Comparison of ENCODE assay signal across 12 mouse cellular contexts in the genomic region with DNA sequence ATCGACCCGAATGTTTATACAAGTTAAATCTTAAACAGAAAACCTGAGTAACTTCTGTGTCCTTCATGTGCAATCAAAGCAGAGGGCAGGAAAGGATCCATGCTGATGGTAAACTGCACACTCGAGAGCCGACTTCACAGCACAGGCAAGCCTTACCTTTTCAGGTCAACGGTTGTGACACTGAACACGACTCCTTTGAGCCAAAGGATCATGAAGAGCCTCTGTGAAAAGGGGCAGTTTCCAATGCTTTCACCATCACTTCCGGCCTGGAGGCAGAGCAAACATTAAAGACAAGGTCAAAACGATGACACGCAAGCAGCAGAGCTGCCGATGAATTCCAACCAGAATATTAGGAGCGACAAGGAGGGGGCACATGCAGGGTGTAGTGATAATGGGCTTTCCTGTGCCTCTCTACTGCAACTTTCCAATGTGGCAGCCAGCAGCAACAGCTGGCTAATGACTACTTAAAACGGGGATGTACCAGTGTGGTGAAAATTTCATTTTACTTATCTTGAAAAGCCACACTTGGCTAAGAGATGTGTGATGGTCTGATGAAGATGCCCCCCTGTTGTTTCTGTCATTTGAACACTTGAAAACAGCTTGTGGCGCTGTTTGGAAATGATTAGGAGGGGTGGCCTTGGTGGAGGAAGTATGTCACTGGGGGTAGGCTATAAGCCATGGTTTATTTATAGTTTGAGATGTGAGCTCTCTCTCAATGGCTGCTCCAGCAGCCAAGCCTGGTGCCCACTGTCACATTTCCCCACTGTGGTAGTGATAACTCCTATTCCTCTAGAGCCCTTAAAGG. TPM values are rescaled to one million over a fixed set of nuclear protein-coding genes. Genes with fewer than 3 reads are reported as not detected.
A peak's percentile ranks its signal among the peaks of the same experiment; 100 is the strongest.
DNase-seq lines count a peak whose midpoint lies in the region; ATAC-seq and TF ChIP-seq lines count a peak whose summit lies in the region.
"Had no signal": no experiment of that assay in that cellular context is flagged by ENCODE, and none has a peak within 500 bp of the region (broad histone marks: within the 10 kb centered on the region; RNA-seq: fewer than 3 reads in every experiment).

No protein-coding gene starts in this region.

- no peak for TF ChIP-seq CTCF in spleen, adult 2 months (IDR thresholded peaks at IDR 0.05; ENCODE audit: extremely low read depth, insufficient read depth, insufficient read length, insufficient replicate concordance)
- no peak for TF ChIP-seq CTCF in olfactory bulb, adult 2 months (IDR thresholded peaks at IDR 0.05; ENCODE audit: insufficient read depth, low read depth, low read length)

- peak overlapping the region; percentile 92 for H3K27ac ChIP-seq in heart, embryonic 13.5 days (replicated peaks)
- 0 out of 2 replicates have a peak overlapping the region, but pooled peaks have one; percentile 1 for H3K27ac ChIP-seq in spleen, adult 2 months (ENCODE audit: insufficient read depth, low read length)
- H3K27ac ChIP-seq in olfactory bulb, adult 2 months (ENCODE audit: insufficient read depth, low read depth, low read length): peak overlapping the region; percentile 69
- H3K27ac ChIP-seq: embryonic facial prominence, embryonic 13.5 days had no signal

- no peaks in the 10 kb centered on the region for H3K9me3 ChIP-seq in heart, embryonic 13.5 days
- H3K9me3 ChIP-seq: embryonic facial prominence, embryonic 13.5 days had no signal

- peaks cover 39% of the 10 kb centered on the region for H3K36me3 ChIP-seq in heart, embryonic 13.5 days
- no peaks in the 10 kb centered on the region for H3K36me3 ChIP-seq in spleen, adult 2 months (ENCODE audit: control insufficient read depth, insufficient read depth, low read length)

- H3K4me2 ChIP-seq in heart, embryonic 13.5 days: peak overlapping the region; percentile 53
- H3K4me2 ChIP-seq: embryonic facial prominence, embryonic 13.5 days had no signal

- peaks cover 91% of the 10 kb centered on the region for H3K4me1 ChIP-seq in heart, embryonic 13.5 days
- peaks cover 21% of the 10 kb centered on the region for H3K4me1 ChIP-seq in spleen, adult 2 months (ENCODE audit: control insufficient read depth, insufficient read depth, insufficient read length)
- peaks cover 27% of the 10 kb centered on the region for H3K4me1 ChIP-seq in olfactory bulb, adult 2 months (ENCODE audit: control insufficient read depth, insufficient read depth, low read length)

- no peak for DNase-seq in heart, adult 18-20 months
- DNase-seq in spleen, adult 2 months (ENCODE audit: low read depth in 1 of 2, low spot score in 2 of 2): no peak
- no peak for DNase-seq in spleen, postnatal 36 days (ENCODE audit: low spot score in 2 of 2)
- no peak for DNase-seq in frontal cortex, postnatal 36 days (ENCODE audit: low spot score in 2 of 2)
- DNase-seq in layer of hippocampus, postnatal 10 days (ENCODE audit: low spot score in 2 of 2): no peak
- DNase-seq: cerebellum, adult 2 months; forebrain, postnatal 0 days; kidney, adult 8-10 months had no signal

- WGBS in heart, embryonic 13.5 days: 43% methylated on average over 13 of the region's 13 CpGs
- 77% methylated on average over 13 of the region's 13 CpGs for WGBS in spleen, adult 2 months
- 56% methylated on average over 13 of the region's 13 CpGs for WGBS in olfactory bulb, adult 2 months

- no peaks in the 10 kb centered on the region for H3K27me3 ChIP-seq in heart, embryonic 13.5 days (replicated peaks)
- no peaks in the 10 kb centered on the region for H3K27me3 ChIP-seq in spleen, adult 2 months (ENCODE audit: control insufficient read depth, insufficient read depth, low read length)
- H3K27me3 ChIP-seq: embryonic facial prominence, embryonic 13.5 days had no signal

- TF ChIP-seq POLR2A in spleen, adult 2 months (IDR thresholded peaks at IDR 0.05; ENCODE audit: low read depth, low read length): no peak
- no peak for TF ChIP-seq POLR2A in olfactory bulb, adult 2 months (IDR thresholded peaks at IDR 0.05; ENCODE audit: insufficient read depth, low read depth, low read length)

- H3K9ac ChIP-seq in heart, embryonic 13.5 days: peak overlapping the region; percentile 65
- H3K9ac ChIP-seq: embryonic facial prominence, embryonic 13.5 days; forebrain, postnatal 0 days had no signal

- peak; percentile 52; the same call in 1 of the 2 replicates for ATAC-seq in heart, embryonic 13.5 days (ENCODE audit: extremely low read depth, insufficient number of reproducible peaks, low FRiP score, low TSS enrichment)
- peak; percentile 28 to 46; a peak in 1 of 4 replicates for ATAC-seq in hematopoietic stem cell, adult 5-6 weeks (replicated peaks in 1 of 2; ENCODE audit: insufficient read depth in 1 of 2, low FRiP score in 2 of 2, low TSS enrichment in 1 of 2, low read depth in 1 of 2, poor library complexity in 2 of 2, severe bottlenecking in 2 of 2)
- ATAC-seq: forebrain, postnatal 0 days had no signal

- peak overlapping the region; percentile 14; the same call in 1 of the 2 replicates for H3K4me3 ChIP-seq in heart, embryonic 13.5 days
- H3K4me3 ChIP-seq in spleen, adult 2 months (ENCODE audit: extremely low read depth, insufficient read depth, insufficient read length): no peak overlapping the region
- no peak overlapping the region for H3K4me3 ChIP-seq in olfactory bulb, adult 2 months (ENCODE audit: insufficient read depth, low read depth, low read length)
- H3K4me3 ChIP-seq: embryonic facial prominence, embryonic 13.5 days had no signal

RNA-seq across cellular contexts. Expression of a gene that starts 33.7 kb away (rescaled TPM):
- 202 and 213 TPM in 2 replicates for polyA plus RNA-seq in heart, embryonic 13.5 days (2015; fragmentation: Nextera tagmentation; extraction: Ambion mirVana)
- 100 to 1,000 TPM; 253 to 258 TPM for total RNA-seq in heart, adult 18-20 months (2021)
- polyA plus RNA-seq in spleen, adult 2 months (2012; rRNA removed): 34.7 and 40.8 TPM in 2 replicates
- total RNA-seq in hematopoietic stem cell, adult 5-6 weeks (2017): 62.0 and 66.9 TPM in 2 replicates
- not detected in 2 replicates for polyA plus RNA-seq in olfactory bulb, adult 2 months (2012; ENCODE audit: insufficient read depth, insufficient read length, low replicate concordance, missing spikeins)
- 10 to 100 TPM; 31.0 to 31.6 TPM for total RNA-seq in layer of hippocampus, postnatal 10 days (2021)

Comparison
In these comparisons a context has a peak if more than half of its experiments do, and no peak if none do; other contexts are left out.
1. H3K27ac ChIP-seq: peak in every context shown above with its lines; median percentile 92 in heart, embryonic 13.5 days; 69 in olfactory bulb, adult 2 months; 1 in spleen, adult 2 months.